Mouse (Mus musculus) cortical plate, adult 2 months (tissue): ENCODE measurements around the gene 1700010B08Rik.

Experiments
- CTCF ChIP-seq: fragments of 200-500 bp; IDR thresholded peaks from 2 replicates; pipeline ENCODE4 v1.5.1; 2011; ENCODE audit warnings: mild to moderate bottlenecking, control low read depth, low read length; ENCODE audit not compliant: insufficient read depth; ENCODE audit errors: extremely low read depth
- POLR2A ChIP-seq: fragments of 200-500 bp; IDR thresholded peaks from 2 replicates; pipeline ENCODE4 v1.6.1; 2011; ENCODE audit warnings: mild to moderate bottlenecking, low read length, control low read depth; ENCODE audit not compliant: insufficient read depth; ENCODE audit errors: extremely low read depth

- TF ChIP-seq POLR2A: no peak
- no peak for TF ChIP-seq CTCF
These were observed 13.2 kb upstream of the 1700010B08Rik start for GRCm38 (mm10) chr2:173705827-173706551.
